Mouse (Mus musculus) megakaryocyte-erythroid progenitor cell, adult 5 weeks (primary cell): ENCODE data around the gene Nrxn3. TPM values are rescaled to one million over a fixed set of nuclear protein-coding genes. Genes with fewer than 3 reads are reported as not detected.

Source experiments
- polyA plus RNA-seq: library from polyadenylated mRNA; stranded (reverse); fragments of >175 nt; gene quantifications from 2 replicates; pipeline ENCODE4 v1.2.3, GENCODE M21; 2012

The Nrxn3 gene
- not detected in 2 replicates for polyA plus RNA-seq

GRCm38 (mm10) chr12:88722691-88723070, at the start of gene Nrxn3:
TSS of gene Nrxn3 (plus strand) at chr12:88722876.

